8 mouse cellular contexts compared by ENCODE assay signal in genomic region chr7:49523115-49523445, GRCm38 (mm10).
DNase-seq lines count a peak whose midpoint lies in the region; ATAC-seq lines count a peak whose summit lies in the region.

No protein-coding gene starts in this region.

- no peaks in the 10 kb centered on the region for H3K9me3 ChIP-seq in heart, embryonic 14.5 days (ENCODE audit: control insufficient read depth, low read length)
- no peaks in the 10 kb centered on the region for H3K9me3 ChIP-seq in hindbrain, embryonic 12.5 days (replicated peaks)

- H3K27ac ChIP-seq in heart, embryonic 14.5 days (replicated peaks in 1 of 2; ENCODE audit: control insufficient read depth in 1 of 2, insufficient read depth in 1 of 2, low read depth in 2 of 2, low read length in 2 of 2) = peak overlapping the region; percentile 97 to 98
- H3K27ac ChIP-seq in hindbrain, embryonic 12.5 days = no peak overlapping the region

- H3K4me1 ChIP-seq in heart, embryonic 14.5 days (ENCODE audit: control insufficient read depth in 2 of 2, insufficient read depth in 2 of 2, low read length in 2 of 2) = peaks cover 31 to 56% of the 10 kb centered on the region in 2 experiments
- peaks cover 47% of the 10 kb centered on the region for H3K4me1 ChIP-seq in hindbrain, embryonic 12.5 days

- ATAC-seq in heart, embryonic 14.5 days (ENCODE audit: insufficient number of reproducible peaks, insufficient read depth, low FRiP score, low read depth) = peak; percentile 23; the same call in 1 of the 2 replicates
- no peak for ATAC-seq in hindbrain, embryonic 12.5 days (ENCODE audit: low FRiP score)

- intact Hi-C loops in heart, postnatal 10 days (cut with DNase I) = no loop called here

- H3K4me3 ChIP-seq in heart, embryonic 14.5 days (ENCODE audit: control insufficient read depth in 1 of 2, insufficient read depth in 1 of 2, low read depth in 1 of 2, low read length in 2 of 2) = peak overlapping the region; percentile 61 to 71
- peak overlapping the region; percentile 29; the same call in 1 of the 2 replicates for H3K4me3 ChIP-seq in hindbrain, embryonic 12.5 days

- no peaks in the 10 kb centered on the region for H3K27me3 ChIP-seq in heart, embryonic 14.5 days (ENCODE audit: control insufficient read depth, insufficient read depth, low read length)
- peaks cover 15% of the 10 kb centered on the region for H3K27me3 ChIP-seq in hindbrain, embryonic 12.5 days

- 13% methylated on average over 4 of the region's 4 CpGs for WGBS in heart, embryonic 14.5 days
- 16% methylated on average over 4 of the region's 4 CpGs for WGBS in hindbrain, embryonic 12.5 days

- H3K4me2 ChIP-seq in heart, embryonic 14.5 days (ENCODE audit: low read length) = peak overlapping the region; percentile 57
- peak overlapping the region; percentile 52 for H3K4me2 ChIP-seq in hindbrain, embryonic 12.5 days (replicated peaks)

- no peaks in the 10 kb centered on the region for H3K36me3 ChIP-seq in heart, embryonic 14.5 days (ENCODE audit: control insufficient read depth, insufficient read depth, low read length)
- no peaks in the 10 kb centered on the region for H3K36me3 ChIP-seq in hindbrain, embryonic 12.5 days

- no peak for DNase-seq in heart, postnatal 10 days
- peak; percentile 48 for DNase-seq in R1 (ENCODE audit: low read depth, low spot score)
- peak; percentile 21 for DNase-seq in mesoderm, embryonic 11.5 days (ENCODE audit: low read depth, low spot score)
- no peak for DNase-seq in layer of hippocampus, adult 9-11 months
- no peak for DNase-seq in layer of hippocampus, postnatal 36 days
- DNase-seq in right cerebral cortex, postnatal 4 days = no peak

- peak overlapping the region; percentile 73 for H3K9ac ChIP-seq in heart, embryonic 14.5 days (ENCODE audit: low read length)
- H3K9ac ChIP-seq in hindbrain, embryonic 12.5 days = no peak overlapping the region

Comparison
In these comparisons a context has a peak if more than half of its experiments do, and no peak if none do; other contexts are left out.
1. DNase-seq: peak in R1 (single experiment) and mesoderm, embryonic 11.5 days (single experiment); none in heart, postnatal 10 days (0 of 2), layer of hippocampus, adult 9-11 months (single experiment), layer of hippocampus, postnatal 36 days (0 of 2) and right cerebral cortex, postnatal 4 days (single experiment).